Mouse (Mus musculus) hindbrain, embryonic 14.5 days (tissue): ENCODE measurements around the gene Nek9. TPM values are rescaled to one million over a fixed set of nuclear protein-coding genes. Genes with fewer than 3 reads are reported as not detected.
A peak's percentile ranks its signal among the peaks of the same experiment; 100 is the strongest.

Source experiments
- ATAC-seq: fragments of 200-750 bp; cut with Nextera tagmentation; 2 replicates; pipeline ENCODE4 v1.8.0; 2017; ENCODE audit warnings: moderate number of reproducible peaks, mild to moderate bottlenecking, moderate TSS enrichment, moderate library complexity; ENCODE audit not compliant: low FRiP score
- DNase-seq: peaks from one replicate; pipeline ENCODE4 v3.0.0-alpha.2; 2015; ENCODE audit warnings: low spot score
- H3K27ac ChIP-seq: fragments of 300-500 bp; sonication (generic); 2 replicates; pipeline ENCODE4 v1.5.1; 2014; ENCODE audit warnings: mild to moderate bottlenecking, moderate library complexity
- H3K27me3 ChIP-seq: fragments of 300-500 bp; sonication (generic); 2 replicates; pipeline ENCODE4 v1.6.1; 2014; ENCODE audit warnings: mild to moderate bottlenecking, low read length, mixed read lengths; ENCODE audit not compliant: control insufficient read depth, insufficient read depth
- H3K36me3 ChIP-seq: fragments of 300-500 bp; sonication (generic); replicated peaks from 2 replicates; pipeline ENCODE4 v1.6.1; 2014; ENCODE audit not compliant: control insufficient read depth, insufficient read depth
- H3K4me1 ChIP-seq: fragments of 300-500 bp; sonication (generic); replicated peaks from 2 replicates; pipeline ENCODE4 v1.6.1; 2014; ENCODE audit warnings: antibody characterized with exemption, low read length, mixed read lengths; ENCODE audit not compliant: control insufficient read depth, insufficient read depth
- H3K4me2 ChIP-seq: fragments of 300-500 bp; sonication (generic); replicated peaks from 2 replicates; pipeline ENCODE4 v1.6.1; 2014; ENCODE audit warnings: mild to moderate bottlenecking, moderate library complexity
- H3K4me3 ChIP-seq: fragments of 300-500 bp; sonication (generic); replicated peaks from 2 replicates; pipeline ENCODE4 v1.5.1; 2014; ENCODE audit warnings: mild to moderate bottlenecking, low read length
- H3K9ac ChIP-seq: fragments of 300-500 bp; sonication (generic); 2 replicates; pipeline ENCODE4 v1.6.1; 2014
- H3K9me3 ChIP-seq: fragments of 300-500 bp; sonication (generic); 2 replicates; pipeline ENCODE4 v1.6.1; 2016; ENCODE audit warnings: low read length; ENCODE audit not compliant: control insufficient read depth
- WGBS: fragments of 180-500 bp; shearing (Covaris S2); extraction: QIAGEN DNeasy Blood & Tissue Kit; methylation state at CpG from one replicate; pipeline ENCODE4 v1.1.7; 2014; 5-methylcytosine and 5-hydroxymethylcytosine counted together
- polyA plus RNA-seq: library from polyadenylated mRNA; unstranded; fragments of >200 nt; fragmentation: Nextera tagmentation; extraction: Ambion mirVana; gene quantifications from 2 replicates; pipeline ENCODE4 v1.2.1, GENCODE M21; 2014

Nek9 gene
- polyA plus RNA-seq, 1 experiment from 2014 or later, result 10.0 TPM

GRCm38 (mm10) chr12:85338815-85339214 is 347 bp downstream of the Nek9 start:
- H3K9me3 ChIP-seq, result no peaks in the 10 kb centered on the region
- under 1% methylated on average over 41 of the region's 42 CpGs for WGBS
- peaks cover 36% of the 10 kb centered on the region for H3K36me3 ChIP-seq
- DNase-seq (peak; percentile 29), ATAC-seq (peak; percentile 78)
- peak overlapping the region; percentile 83 for H3K27ac ChIP-seq
- H3K4me1 ChIP-seq, result peaks cover 10% of the 10 kb centered on the region
- peak overlapping the region; percentile 100 for H3K4me3 ChIP-seq
- H3K4me2 ChIP-seq, result peak overlapping the region; percentile 87
- no peaks in the 10 kb centered on the region for H3K27me3 ChIP-seq
- peak overlapping the region; percentile 98 for H3K9ac ChIP-seq

- peaks cover 10% of the 10 kb centered on the region for H3K4me1 ChIP-seq
- H3K9ac ChIP-seq, result peak overlapping the region; percentile 98; the same call in 1 of the 2 replicates
- H3K27me3 ChIP-seq, result no peaks in the 10 kb centered on the region
- no peak for ATAC-seq
- H3K36me3 ChIP-seq, result peaks cover 39% of the 10 kb centered on the region
- WGBS, result 89% methylated on average over 6 of the region's 6 CpGs
- no peak for DNase-seq
- H3K27ac ChIP-seq, result no peak overlapping the region
- H3K4me3 ChIP-seq, result peak overlapping the region; percentile 100
- peak overlapping the region; percentile 87 for H3K4me2 ChIP-seq
- no peaks in the 10 kb centered on the region for H3K9me3 ChIP-seq
Observed at GRCm38 (mm10) chr12:85337567-85338311, 1.4 kb downstream of the Nek9 start.

GRCm38 (mm10) chr12:85330153-85330552 is 9.0 kb downstream of the Nek9 start:
- ATAC-seq, result no peak

GRCm38 (mm10) chr12:85308651-85309050 is 30.5 kb downstream of the Nek9 start:
- peaks cover 99% of the 10 kb centered on the region for H3K36me3 ChIP-seq
- ATAC-seq (no peak), DNase-seq (no peak)
- WGBS, result 74% methylated on average over 3 of the region's 3 CpGs
- H3K9me3 ChIP-seq, result no peaks in the 10 kb centered on the region
- H3K27me3 ChIP-seq, result no peaks in the 10 kb centered on the region
- H3K4me3 ChIP-seq, result no peak overlapping the region
- H3K4me2 ChIP-seq, result no peak overlapping the region
- no peak overlapping the region for H3K9ac ChIP-seq
- H3K4me1 ChIP-seq, result no peaks in the 10 kb centered on the region
- H3K27ac ChIP-seq, result no peak overlapping the region

More at GRCm38 (mm10) chr12:85330153-85330552, 9.0 kb downstream of the Nek9 start:
- no peak overlapping the region for H3K4me3 ChIP-seq
- peaks cover 94% of the 10 kb centered on the region for H3K36me3 ChIP-seq
- DNase-seq, result no peak
- 92% methylated on average over 7 of the region's 7 CpGs for WGBS
- H3K4me2 ChIP-seq, result no peak overlapping the region
- H3K27ac ChIP-seq, result no peak overlapping the region
- no peak overlapping the region for H3K9ac ChIP-seq
- no peaks in the 10 kb centered on the region for H3K9me3 ChIP-seq
- H3K4me1 ChIP-seq, result no peaks in the 10 kb centered on the region
- H3K27me3 ChIP-seq, result no peaks in the 10 kb centered on the region

GRCm38 (mm10) chr12:85305247-85305892 is 33.8 kb downstream of the Nek9 start:
- H3K27ac ChIP-seq, result peak overlapping the region; percentile 12; the same call in 1 of the 2 replicates
- H3K27me3 ChIP-seq, result no peaks in the 10 kb centered on the region
- H3K4me1 ChIP-seq, result no peaks in the 10 kb centered on the region
- no peak overlapping the region for H3K4me3 ChIP-seq
- no peak overlapping the region for H3K9ac ChIP-seq
- WGBS, result 50% methylated on average over 16 of the region's 16 CpGs
- peak; percentile 97 for DNase-seq
- H3K36me3 ChIP-seq, result peaks cover 98% of the 10 kb centered on the region
- no peak overlapping the region for H3K4me2 ChIP-seq
- H3K9me3 ChIP-seq, result no peaks in the 10 kb centered on the region
- peak; percentile 62; the same call in 1 of the 2 replicates for ATAC-seq

DNA sequence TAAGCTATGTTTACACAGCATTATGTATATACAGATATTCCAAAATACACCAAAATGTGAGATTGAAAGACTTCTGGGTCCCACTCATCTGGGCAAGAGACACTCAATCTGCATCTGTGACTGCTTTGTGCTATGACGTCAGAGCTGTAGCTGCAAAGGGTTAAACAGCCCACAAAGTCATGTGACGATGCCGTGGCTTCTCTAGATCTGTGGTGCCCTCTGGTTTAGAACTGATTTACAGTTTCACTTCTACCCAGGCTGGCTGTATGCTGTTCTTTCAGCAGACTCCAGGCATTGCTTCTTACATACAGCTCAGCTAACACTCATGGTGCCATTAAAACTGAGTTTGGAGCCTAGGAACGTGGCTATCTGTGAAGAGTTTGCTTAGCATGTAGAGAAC is 34.4 kb downstream of the Nek9 start:
- no peak for DNase-seq
- 78% methylated on average over 4 of the region's 4 CpGs for WGBS
- Histone ChIP-seq H3K4me3 (no peak overlapping the region), H3K9me3 (no peaks in the 10 kb centered on the region), H3K27me3 (no peaks in the 10 kb centered on the region), H3K36me3 (peaks cover 98% of the 10 kb centered on the region), H3K4me1 (no peaks in the 10 kb centered on the region), H3K4me2 (no peak overlapping the region), H3K27ac (no peak overlapping the region), H3K9ac (no peak overlapping the region)
- no peak for ATAC-seq

DNA sequence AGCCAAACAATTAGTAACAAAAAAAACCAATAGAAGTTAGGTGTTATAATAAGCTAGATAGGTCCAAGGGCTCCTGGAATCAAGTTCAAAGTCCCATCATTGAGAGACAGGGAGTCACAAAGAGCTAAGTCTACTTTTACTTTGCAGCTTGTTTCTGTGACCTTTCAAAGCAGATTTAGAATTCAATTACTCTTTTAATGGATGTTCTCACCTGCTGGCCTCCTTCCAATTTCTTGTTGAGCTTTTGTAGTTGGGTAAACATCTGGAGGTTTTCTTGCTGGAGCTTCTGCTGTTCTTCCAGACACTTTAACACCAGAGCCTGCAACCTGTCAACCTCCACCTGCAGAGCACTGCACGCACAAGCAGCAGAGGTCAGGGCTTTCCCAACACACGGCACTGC is 35.9 kb downstream of the Nek9 start:
- Histone ChIP-seq H3K9ac (no peak overlapping the region), H3K4me3 (no peak overlapping the region), H3K27me3 (no peaks in the 10 kb centered on the region), H3K36me3 (peaks cover 95% of the 10 kb centered on the region), H3K9me3 (no peaks in the 10 kb centered on the region), H3K27ac (no peak overlapping the region), H3K4me1 (no peaks in the 10 kb centered on the region), H3K4me2 (no peak overlapping the region)
- WGBS, result 75% methylated on average over 2 of the region's 2 CpGs
- ATAC-seq, result no peak
- no peak for DNase-seq

GRCm38 (mm10) chr12:85298835-85299180 is 40.4 kb downstream of the Nek9 start:
- no peaks in the 10 kb centered on the region for H3K4me1 ChIP-seq
- no peak overlapping the region for H3K4me3 ChIP-seq
- no peak overlapping the region for H3K9ac ChIP-seq
- ATAC-seq, result no peak
- WGBS, result 88% methylated on average over 1 of the region's 1 CpGs
- H3K9me3 ChIP-seq, result peaks cover 13% of the 10 kb centered on the region; the same call in 1 of the 2 replicates
- no peaks in the 10 kb centered on the region for H3K27me3 ChIP-seq
- no peak for DNase-seq
- peaks cover 59% of the 10 kb centered on the region for H3K36me3 ChIP-seq
- H3K4me2 ChIP-seq, result no peak overlapping the region
- H3K27ac ChIP-seq, result no peak overlapping the region

GRCm38 (mm10) chr12:85298127-85298834 is 40.9 kb downstream of the Nek9 start:
- H3K27me3 ChIP-seq, result no peaks in the 10 kb centered on the region
- no peak overlapping the region for H3K4me3 ChIP-seq
- H3K9ac ChIP-seq, result no peak overlapping the region
- H3K9me3 ChIP-seq, result peaks cover 15% of the 10 kb centered on the region; the same call in 1 of the 2 replicates
- 82% methylated on average over 11 of the region's 11 CpGs for WGBS
- ATAC-seq (no peak), DNase-seq (no peak)
- no peaks in the 10 kb centered on the region for H3K4me1 ChIP-seq
- H3K4me2 ChIP-seq, result no peak overlapping the region
- no peak overlapping the region for H3K27ac ChIP-seq
- H3K36me3 ChIP-seq, result peaks cover 53% of the 10 kb centered on the region
